Mouse (Mus musculus) liver, embryonic 14.5 days (tissue): ENCODE measurements around the gene Vmn2r83. TPM values are rescaled to one million over a fixed set of nuclear protein-coding genes. Genes with fewer than 3 reads are reported as not detected.
A peak's percentile ranks its signal among the peaks of the same experiment; 100 is the strongest.

Source experiments
- ATAC-seq: fragments of 200-750 bp; cut with Nextera tagmentation; 2 replicates; pipeline ENCODE4 v1.8.0; 2017; ENCODE audit warnings: moderate number of reproducible peaks, mild to moderate bottlenecking, moderate library complexity; ENCODE audit not compliant: insufficient read depth
- DNase-seq, 3 experiments: peaks; one replicate each; pipeline ENCODE4 v3.0.0-alpha.2; 2012 to 2013; ENCODE audit warnings: low read depth in 3 of 3, low spot score in 3 of 3
- H3K27ac ChIP-seq: fragments of 300-500 bp; sonication (generic); 2 replicates; pipeline ENCODE4 v1.5.1; 2014; ENCODE audit warnings: moderate library complexity, mild to moderate bottlenecking, control low read depth, inconsistent platforms
- H3K27me3 ChIP-seq: fragments of 300-500 bp; sonication (generic); 2 replicates; pipeline ENCODE4 v1.6.1; 2014; ENCODE audit warnings: mild to moderate bottlenecking, low read length, moderate library complexity; ENCODE audit not compliant: control insufficient read depth, insufficient read depth
- H3K36me3 ChIP-seq: fragments of 300-500 bp; sonication (generic); replicated peaks from 2 replicates; pipeline ENCODE4 v1.6.1; 2014; ENCODE audit warnings: low read depth; ENCODE audit not compliant: control insufficient read depth, insufficient read depth
- H3K4me1 ChIP-seq, 2 experiments: fragments of 200-500 bp in 1 of 2; fragments of 300-500 bp in 1 of 2; sonication (generic) in 1 of 2; replicated peaks; 2 replicates each; pipeline ENCODE4 v1.6.1; 2012 to 2014; ENCODE audit warnings: antibody characterized with exemption in 1 of 2, inconsistent platforms in 1 of 2, low read length in 1 of 2; ENCODE audit not compliant: control insufficient read depth in 2 of 2, insufficient read depth in 2 of 2
- H3K4me2 ChIP-seq: fragments of 300-500 bp; sonication (generic); 2 replicates; pipeline ENCODE4 v1.6.1; 2014; ENCODE audit warnings: low read depth, mild to moderate bottlenecking, control low read depth, moderate library complexity
- H3K4me3 ChIP-seq, 2 experiments: fragments of 200-500 bp in 1 of 2; fragments of 300-500 bp in 1 of 2; sonication (generic) in 1 of 2; 2 replicates each; pipeline ENCODE4 v1.5.1; 2012 to 2014; ENCODE audit warnings: low read depth in 2 of 2, low read length in 2 of 2, mild to moderate bottlenecking in 2 of 2, control low read depth in 1 of 2, inconsistent platforms in 1 of 2, moderate library complexity in 1 of 2; ENCODE audit not compliant: insufficient read depth in 1 of 2
- H3K9ac ChIP-seq: fragments of 300-500 bp; sonication (generic); replicated peaks from 2 replicates; pipeline ENCODE4 v1.6.1; 2014; ENCODE audit warnings: mild to moderate bottlenecking, control low read depth, moderate library complexity
- H3K9me3 ChIP-seq: fragments of 300-500 bp; sonication (generic); 2 replicates; pipeline ENCODE4 v1.6.1; 2016; ENCODE audit warnings: low read length, mixed read lengths; ENCODE audit not compliant: control insufficient read depth
- CTCF ChIP-seq: IDR thresholded peaks from 2 replicates; pipeline ENCODE4 v1.5.1; 2016; ENCODE audit warnings: antibody characterized with exemption, low read depth, control low read depth
- EP300 ChIP-seq: IDR thresholded peaks from 2 replicates; pipeline ENCODE4 v1.6.1; 2016; ENCODE audit warnings: antibody characterized with exemption, low read depth
- WGBS: fragments of 180-500 bp; shearing (Covaris S2); extraction: QIAGEN DNeasy Blood & Tissue Kit; methylation state at CpG from one replicate; pipeline ENCODE4 v1.1.7; 2014; ENCODE audit not compliant: insufficient replicate concordance; 5-methylcytosine and 5-hydroxymethylcytosine counted together
- polyA plus RNA-seq, 2 experiments: library from polyadenylated mRNA; depleted of rRNA in 1 of 2; stranded (reverse) in 1 of 2; unstranded in 1 of 2; fragments of >200 nt; fragmentation: Nextera tagmentation in 1 of 2; extraction: Ambion mirVana in 1 of 2; gene quantifications; 2 replicates each; pipeline versions ENCODE4 v1.2.1 to v1.2.3; 2012 to 2014

Gene Vmn2r83
- polyA plus RNA-seq, 2 experiments, result not detected

- H3K9me3 ChIP-seq, result no peaks in the 10 kb centered on the region
- under 1% methylated on average over 52 of the region's 52 CpGs for WGBS
- TF ChIP-seq EP300 (no peak), CTCF (peak; percentile 81)
- DNase-seq, result peak; percentile 50 to 56 (median 56)
- ATAC-seq, result peak; percentile 84
- H3K4me1 ChIP-seq, result peaks cover 0 to 4% of the 10 kb centered on the region in 2 experiments; a peak in 3 of 4 replicates
- H3K27me3 ChIP-seq, result no peaks in the 10 kb centered on the region
- no peaks in the 10 kb centered on the region for H3K36me3 ChIP-seq
- H3K27ac ChIP-seq, result no peak within 1 kb of the TSS
- peak within 1 kb of the TSS; percentile 59 to 60 for H3K4me3 ChIP-seq
- peak within 1 kb of the TSS; percentile 62 for H3K9ac ChIP-seq
- H3K4me2 ChIP-seq, result peak within 1 kb of the TSS; percentile 86
Measured at GRCm38 (mm10) chr10:79533126-79533911, 64.8 kb downstream of the Vmn2r83 start, which contains the start of gene Plpp2. Gene Plpp2, minus strand, starts transcription at chr10:79533796.

GRCm38 (mm10) chr10:79534426-79534825, 65.9 kb downstream of the Vmn2r83 start:
- no peaks in the 10 kb centered on the region for H3K27me3 ChIP-seq
- DNase-seq (no peak), ATAC-seq (no peak)
- no peak overlapping the region for H3K9ac ChIP-seq
- H3K27ac ChIP-seq, result no peak overlapping the region
- no peak overlapping the region for H3K4me3 ChIP-seq
- TF ChIP-seq CTCF (no peak), EP300 (no peak)
- no peaks in the 10 kb centered on the region for H3K9me3 ChIP-seq
- H3K4me1 ChIP-seq, result peaks cover 0 to 4% of the 10 kb centered on the region in 2 experiments; a peak in 3 of 4 replicates
- no peaks in the 10 kb centered on the region for H3K36me3 ChIP-seq
- no peak overlapping the region for H3K4me2 ChIP-seq
- WGBS, result 92% methylated on average over 2 of the region's 2 CpGs

GRCm38 (mm10) chr10:79535431-79535830, 66.9 kb downstream of the Vmn2r83 start:
- Histone ChIP-seq H3K4me2 (no peak overlapping the region), H3K27ac (no peak overlapping the region), H3K4me1 (peaks cover 0 to 4% of the 10 kb centered on the region in 2 experiments; a peak in 3 of 4 replicates), H3K4me3 (no peak overlapping the region), H3K9ac (no peak overlapping the region), H3K27me3 (no peaks in the 10 kb centered on the region), H3K36me3 (no peaks in the 10 kb centered on the region; the same call in 1 of the 2 replicates), H3K9me3 (no peaks in the 10 kb centered on the region)
- ATAC-seq (no peak), DNase-seq (no peak)
- TF ChIP-seq EP300, result no peak
- TF ChIP-seq CTCF, result no peak
- WGBS, result 21% methylated on average over 1 of the region's 1 CpGs

- ATAC-seq (no peak), DNase-seq (no peak)
- no peaks in the 10 kb centered on the region for H3K27me3 ChIP-seq
- no peak overlapping the region for H3K27ac ChIP-seq
- H3K9me3 ChIP-seq, result no peaks in the 10 kb centered on the region
- no peak overlapping the region for H3K4me2 ChIP-seq
- TF ChIP-seq EP300 (no peak), CTCF (no peak)
- 59% methylated on average over 12 of the region's 12 CpGs for WGBS
- H3K9ac ChIP-seq, result no peak overlapping the region
- H3K4me3 ChIP-seq, result no peak overlapping the region
- peaks cover 0 to 4% of the 10 kb centered on the region in 2 experiments; a peak in 3 of 4 replicates for H3K4me1 ChIP-seq
- no peaks in the 10 kb centered on the region; the same call in 1 of the 2 replicates for H3K36me3 ChIP-seq
Measured at GRCm38 (mm10) chr10:79536461-79537080, 68.0 kb downstream of the Vmn2r83 start.

GRCm38 (mm10) chr10:79537271-79537670, 68.7 kb downstream of the Vmn2r83 start:
- H3K36me3 ChIP-seq, result no peaks in the 10 kb centered on the region; the same call in 1 of the 2 replicates
- peaks cover 0 to 4% of the 10 kb centered on the region in 2 experiments; a peak in 2 of 4 replicates for H3K4me1 ChIP-seq
- DNase-seq (no peak), ATAC-seq (no peak)
- no peak overlapping the region for H3K4me2 ChIP-seq
- no peak overlapping the region for H3K9ac ChIP-seq
- no peak overlapping the region for H3K27ac ChIP-seq
- H3K4me3 ChIP-seq, result no peak overlapping the region
- TF ChIP-seq EP300 (no peak), CTCF (no peak)
- WGBS, result 64% methylated on average over 7 of the region's 7 CpGs
- H3K27me3 ChIP-seq, result no peaks in the 10 kb centered on the region
- no peaks in the 10 kb centered on the region for H3K9me3 ChIP-seq
